Mouse (Mus musculus): Measurements from ENCODE around the gene Adam33. TPM values are rescaled to one million over a fixed set of nuclear protein-coding genes. Genes with fewer than 3 reads are reported as not detected.
"Not testable (repeated sequence)": the region's sequence is repeated elsewhere in the genome, so short reads cannot be mapped to it uniquely, and the experiment has no call there.

The Adam33 gene
- polyA plus RNA-seq (2016; fragmentation: Nextera tagmentation; extraction: Ambion mirVana): 0.84 and 1.1 TPM in 2 replicates

- H3K36me3 ChIP-seq: no peaks in the 10 kb centered on the region
- WGBS: 4% methylated on average over 24 of the region's 27 CpGs
- peak within 1 kb of the TSS; percentile 44 for H3K4me3 ChIP-seq
- peaks cover 16% of the 10 kb centered on the region for H3K4me1 ChIP-seq
- H3K27ac ChIP-seq (replicated peaks): 0 out of 2 replicates have a peak within 1 kb of the TSS, but pooled peaks have one; percentile 23
- H3K27me3 ChIP-seq (ENCODE audit: low read depth, poor library complexity, severe bottlenecking): peaks cover 63% of the 10 kb centered on the region
- DNase-seq (ENCODE audit: low spot score): no peak
- H3K9me3 ChIP-seq (replicated peaks): no peaks in the 10 kb centered on the region
Observed at GRCm38 (mm10) chr2:131063404-131063864, at the start of gene Adam33. Gene Adam33, minus strand, starts transcription at chr2:131063814.

GRCm38 (mm10) chr2:131105989-131106388 lies 42.4 kb upstream of the Adam33 start:
- Histone ChIP-seq H3K4me1 (no peaks in the 10 kb centered on the region), H3K27me3 (ENCODE audit: low read depth, poor library complexity, severe bottlenecking) (no peaks in the 10 kb centered on the region), H3K36me3 (no peaks in the 10 kb centered on the region), H3K9me3 (replicated peaks) (no peaks in the 10 kb centered on the region), H3K4me3 (no peak overlapping the region), H3K27ac (replicated peaks) (no peak overlapping the region)
- WGBS: 92% methylated on average over 5 of the region's 5 CpGs
- DNase-seq (ENCODE audit: low spot score): no peak

GRCm38 (mm10) chr2:131105061-131105460 lies 41.4 kb upstream of the Adam33 start:
- not testable (repeated sequence) for H3K27me3 ChIP-seq (ENCODE audit: low read depth, poor library complexity, severe bottlenecking); H3K27ac ChIP-seq (replicated peaks); H3K36me3 ChIP-seq; H3K9me3 ChIP-seq (replicated peaks); H3K4me1 ChIP-seq; DNase-seq (ENCODE audit: low spot score); H3K4me3 ChIP-seq
- WGBS: 69% methylated on average over 4 of the region's 4 CpGs

GRCm38 (mm10) chr2:131104021-131104420 lies 40.4 kb upstream of the Adam33 start:
- no peaks in the 10 kb centered on the region for H3K27me3 ChIP-seq (ENCODE audit: low read depth, poor library complexity, severe bottlenecking)
- no peak overlapping the region for H3K27ac ChIP-seq (replicated peaks)
- DNase-seq (ENCODE audit: low spot score): no peak
- no peaks in the 10 kb centered on the region for H3K36me3 ChIP-seq
- H3K4me3 ChIP-seq: no peak overlapping the region
- no peaks in the 10 kb centered on the region for H3K4me1 ChIP-seq
- 89% methylated on average over 4 of the region's 4 CpGs for WGBS
- H3K9me3 ChIP-seq (replicated peaks): no peaks in the 10 kb centered on the region

DNA sequence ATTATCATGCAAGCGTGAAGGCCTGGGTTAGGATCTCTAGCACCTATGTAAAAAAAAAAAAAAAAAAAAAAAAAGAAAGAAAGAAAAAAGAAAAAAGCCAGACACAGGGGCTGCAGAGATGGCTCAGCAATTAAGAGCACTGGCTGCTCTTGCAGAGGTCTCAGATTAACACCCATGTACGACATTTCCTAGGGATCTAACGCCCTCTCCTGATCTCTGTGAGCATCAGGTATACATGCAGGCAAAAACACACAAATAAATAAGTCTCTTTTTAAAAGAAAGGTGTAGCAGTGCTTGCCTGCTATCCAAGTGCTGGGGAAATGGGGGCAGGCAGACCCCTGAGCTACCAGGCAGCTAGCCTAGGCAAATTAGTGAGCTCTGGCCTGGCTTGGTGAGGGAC lies 37.9 kb upstream of the Adam33 start:
- no peak for DNase-seq (ENCODE audit: low spot score)
- Histone ChIP-seq H3K4me3 (no peak overlapping the region), H3K4me1 (peaks cover 3% of the 10 kb centered on the region), H3K9me3 (replicated peaks) (no peaks in the 10 kb centered on the region), H3K27ac (replicated peaks) (no peak overlapping the region), H3K36me3 (no peaks in the 10 kb centered on the region), H3K27me3 (ENCODE audit: low read depth, poor library complexity, severe bottlenecking) (no peaks in the 10 kb centered on the region)
- WGBS: 48% methylated on average over 3 of the region's 3 CpGs

- Histone ChIP-seq H3K9me3 (replicated peaks) (no peaks in the 10 kb centered on the region), H3K27me3 (ENCODE audit: low read depth, poor library complexity, severe bottlenecking) (no peaks in the 10 kb centered on the region), H3K27ac (replicated peaks) (no peak overlapping the region), H3K36me3 (no peaks in the 10 kb centered on the region), H3K4me3 (no peak overlapping the region), H3K4me1 (peaks cover 11% of the 10 kb centered on the region)
- WGBS: 81% methylated on average over 4 of the region's 4 CpGs
- DNase-seq (ENCODE audit: low spot score): no peak
Observed at GRCm38 (mm10) chr2:131097087-131097486, 33.5 kb upstream of the Adam33 start.

- no peaks in the 10 kb centered on the region for H3K27me3 ChIP-seq (ENCODE audit: low read depth, poor library complexity, severe bottlenecking)
- peak overlapping the region; percentile 80 for H3K27ac ChIP-seq (replicated peaks)
- H3K36me3 ChIP-seq: no peaks in the 10 kb centered on the region
- 29% methylated on average over 9 of the region's 9 CpGs for WGBS
- peak; percentile 40 for DNase-seq (ENCODE audit: low spot score)
- peaks cover 11% of the 10 kb centered on the region for H3K4me1 ChIP-seq
- peak overlapping the region; percentile 20 for H3K4me3 ChIP-seq
- H3K9me3 ChIP-seq (replicated peaks): no peaks in the 10 kb centered on the region
Observed at GRCm38 (mm10) chr2:131096101-131096795, 32.6 kb upstream of the Adam33 start.

DNA sequence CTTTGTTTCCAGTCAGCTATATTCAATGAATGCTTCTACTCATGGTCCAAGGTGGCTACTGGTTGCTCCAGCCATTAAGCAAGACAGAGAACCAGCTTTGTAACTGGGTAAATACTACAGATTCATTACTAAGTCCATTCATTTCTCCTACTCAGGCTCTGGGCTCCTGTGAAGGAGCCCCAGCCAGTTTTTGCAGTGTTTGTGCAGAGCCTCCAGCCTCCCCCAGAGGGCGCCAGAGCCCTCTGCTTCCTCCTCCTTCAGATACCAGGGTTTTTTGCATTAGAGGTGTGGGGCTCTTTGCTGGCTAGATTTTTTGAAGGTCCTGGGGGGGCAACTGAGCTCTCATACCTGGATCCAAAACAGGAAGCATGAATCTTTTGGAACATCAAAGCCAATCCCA lies 31.2 kb upstream of the Adam33 start:
- WGBS: 3% methylated on average over 1 of the region's 1 CpGs
- Histone ChIP-seq H3K27ac (replicated peaks) (no peak overlapping the region), H3K27me3 (ENCODE audit: low read depth, poor library complexity, severe bottlenecking) (no peaks in the 10 kb centered on the region), H3K4me1 (peaks cover 11% of the 10 kb centered on the region), H3K4me3 (no peak overlapping the region), H3K9me3 (replicated peaks) (no peaks in the 10 kb centered on the region), H3K36me3 (no peaks in the 10 kb centered on the region)
- DNase-seq (ENCODE audit: low spot score): peak; percentile 72

DNA sequence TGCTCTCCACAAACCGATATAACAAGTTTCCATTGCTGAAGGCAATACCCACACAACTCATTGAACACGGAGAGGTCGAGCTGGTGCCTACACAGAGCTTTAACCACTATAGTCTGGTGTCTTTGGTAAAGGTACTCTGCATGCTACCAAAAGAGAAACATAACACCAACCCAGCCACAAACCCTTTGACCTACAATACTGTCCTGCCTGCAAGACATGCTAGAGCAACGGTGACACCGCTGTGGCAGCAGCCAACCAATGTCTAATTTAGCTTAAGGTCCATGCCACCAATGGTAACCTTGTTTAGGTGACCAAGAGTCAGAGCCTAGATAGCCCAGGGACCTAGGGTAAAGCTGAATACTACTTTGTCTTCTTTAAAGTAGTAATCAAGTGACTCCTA lies 30.0 kb upstream of the Adam33 start:
- no peaks in the 10 kb centered on the region for H3K9me3 ChIP-seq (replicated peaks)
- DNase-seq (ENCODE audit: low spot score): no peak
- H3K4me1 ChIP-seq: peaks cover 11% of the 10 kb centered on the region
- H3K36me3 ChIP-seq: no peaks in the 10 kb centered on the region
- H3K4me3 ChIP-seq: no peak overlapping the region
- no peak overlapping the region for H3K27ac ChIP-seq (replicated peaks)
- no peaks in the 10 kb centered on the region for H3K27me3 ChIP-seq (ENCODE audit: low read depth, poor library complexity, severe bottlenecking)
- 93% methylated on average over 5 of the region's 5 CpGs for WGBS

- Histone ChIP-seq H3K4me1 (peaks cover 2% of the 10 kb centered on the region), H3K27ac (replicated peaks) (no peak overlapping the region), H3K36me3 (no peaks in the 10 kb centered on the region), H3K4me3 (no peak overlapping the region), H3K9me3 (replicated peaks) (no peaks in the 10 kb centered on the region), H3K27me3 (ENCODE audit: low read depth, poor library complexity, severe bottlenecking) (no peaks in the 10 kb centered on the region)
- no peak for DNase-seq (ENCODE audit: low spot score)
- 87% methylated on average over 3 of the region's 3 CpGs for WGBS
Observed at GRCm38 (mm10) chr2:131090852-131091251, 27.2 kb upstream of the Adam33 start.

DNA sequence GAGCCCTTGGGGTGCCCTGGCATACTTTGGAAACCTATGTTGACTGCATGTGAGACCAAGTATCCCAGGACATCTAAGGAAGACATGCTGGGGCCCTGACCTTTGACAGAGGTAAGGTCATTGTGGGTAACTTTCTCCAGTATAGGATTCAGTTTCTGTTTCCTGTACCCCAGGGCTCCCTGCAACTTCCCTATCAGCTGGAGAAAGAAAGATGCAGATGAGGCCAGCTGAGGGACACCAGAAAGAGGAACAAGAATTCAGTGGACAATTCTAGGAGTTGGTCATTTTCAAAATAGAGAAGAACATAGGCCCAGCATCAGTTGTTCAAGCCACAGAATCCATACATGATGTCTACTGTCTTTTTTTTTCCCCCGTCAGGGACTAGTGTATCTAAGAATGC lies 26.0 kb upstream of the Adam33 start:
- Histone ChIP-seq H3K9me3 (replicated peaks) (no peaks in the 10 kb centered on the region), H3K27ac (replicated peaks) (no peak overlapping the region), H3K36me3 (no peaks in the 10 kb centered on the region), H3K4me3 (no peak overlapping the region), H3K27me3 (ENCODE audit: low read depth, poor library complexity, severe bottlenecking) (no peaks in the 10 kb centered on the region), H3K4me1 (0 out of 2 replicates have a peak, but pooled peaks cover 4% of the 10 kb centered on the region)
- no peak for DNase-seq (ENCODE audit: low spot score)
- WGBS: 96% methylated on average over 1 of the region's 1 CpGs

DNA sequence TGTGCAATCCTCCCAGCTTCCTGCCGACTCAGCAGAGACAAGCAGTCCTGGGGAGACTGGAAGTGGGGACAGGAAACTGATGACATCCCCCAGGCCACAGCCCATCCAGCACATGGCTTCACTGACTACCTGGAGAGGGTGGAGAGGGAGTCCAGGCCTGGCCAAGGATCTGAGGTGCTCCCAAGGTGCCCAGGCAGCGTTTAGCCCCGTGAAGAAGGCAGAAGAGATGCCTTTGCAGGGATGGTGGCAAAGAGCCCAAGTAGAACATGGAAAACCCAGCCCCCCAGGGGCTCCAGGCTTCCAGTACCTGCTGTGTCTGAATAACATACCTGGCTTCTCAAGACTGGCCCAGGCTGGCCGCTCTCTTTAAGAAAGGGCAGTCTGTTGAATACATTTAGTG lies 25.0 kb upstream of the Adam33 start:
- Histone ChIP-seq H3K27ac (replicated peaks) (no peak overlapping the region), H3K4me3 (no peak overlapping the region), H3K9me3 (replicated peaks) (no peaks in the 10 kb centered on the region), H3K36me3 (no peaks in the 10 kb centered on the region), H3K4me1 (0 out of 2 replicates have a peak, but pooled peaks cover 4% of the 10 kb centered on the region), H3K27me3 (ENCODE audit: low read depth, poor library complexity, severe bottlenecking) (no peaks in the 10 kb centered on the region)
- DNase-seq (ENCODE audit: low spot score): no peak
- 81% methylated on average over 4 of the region's 4 CpGs for WGBS

GRCm38 (mm10) chr2:131086667-131087390 lies 23.2 kb upstream of the Adam33 start, which contains the start of gene Siglec1:
Gene Siglec1, minus strand, starts transcription at chr2:131086765.
- Histone ChIP-seq H3K36me3 (no peaks in the 10 kb centered on the region), H3K4me1 (0 out of 2 replicates have a peak, but pooled peaks cover 4% of the 10 kb centered on the region), H3K27ac (replicated peaks) (no peak within 1 kb of the TSS), H3K9me3 (replicated peaks) (no peaks in the 10 kb centered on the region), H3K4me3 (no peak within 1 kb of the TSS), H3K27me3 (ENCODE audit: low read depth, poor library complexity, severe bottlenecking) (no peaks in the 10 kb centered on the region)
- WGBS: 86% methylated on average over 11 of the region's 11 CpGs
- DNase-seq (ENCODE audit: low spot score): no peak
